Mouse (Mus musculus): ENCODE data around the gene Rgs14. TPM values are rescaled to one million over a fixed set of nuclear protein-coding genes. Genes with fewer than 3 reads are reported as not detected.

The Rgs14 gene
- 4.3 and 5.2 TPM in 2 replicates for polyA plus RNA-seq (2012; rRNA removed)

GRCm38 (mm10) chr13:55369531-55370114 lies at the start of gene Rgs14:
Gene Rgs14 (plus strand): TSS chr13:55369732.

GRCm38 (mm10) chr13:55319931-55320533 lies 49.5 kb upstream of the Rgs14 start, which contains the start of gene Prelid1:
Gene Prelid1 (plus strand): TSS chr13:55320500.

GRCm38 (mm10) chr13:55321434-55322129 lies 48.0 kb upstream of the Rgs14 start, which contains the start of gene Rab24:
Gene Rab24 (minus strand): TSS chr13:55321946.

GRCm38 (mm10) chr13:55329683-55330566 lies 39.6 kb upstream of the Rgs14 start, which contains the start of gene Mxd3:
Gene Mxd3 (minus strand): TSS chr13:55329823.

GRCm38 (mm10) chr13:55362453-55363060 lies 7.0 kb upstream of the Rgs14 start, which contains the start of gene Lman2:
Gene Lman2 (minus strand): TSS chr13:55362783.

GRCm38 (mm10) chr13:55398088-55398487 lies 28.6 kb downstream of the Rgs14 start, which contains the start of gene Slc34a1:
Gene Slc34a1 (plus strand): TSS chr13:55398187.

GRCm38 (mm10) chr13:55414743-55415380 lies 45.3 kb downstream of the Rgs14 start, which contains the start of gene Pfn3:
Gene Pfn3 (minus strand): TSS chr13:55415232.

GRCm38 (mm10) chr13:55426613-55427012 lies 57.1 kb downstream of the Rgs14 start, which contains the start of gene F12:
Gene F12 (minus strand): TSS chr13:55426793.

Other genes with a start within 250 kb of the Rgs14 start
- not detected in 2 replicates for gene Gm17617, start 236.2 kb upstream of the Rgs14 start, polyA plus RNA-seq (2012; rRNA removed)
- gene Fgfr4, start 217.1 kb upstream of the Rgs14 start, polyA plus RNA-seq (2012; rRNA removed): 4.9 and 5.9 TPM in 2 replicates
- gene Nsd1, start 159.9 kb upstream of the Rgs14 start, polyA plus RNA-seq (2012; rRNA removed): 7.6 and 8.3 TPM in 2 replicates
- gene Prelid1, start 49.2 kb upstream of the Rgs14 start, polyA plus RNA-seq (2012; rRNA removed): 147 and 149 TPM in 2 replicates
- gene Rab24, start 47.8 kb upstream of the Rgs14 start, polyA plus RNA-seq (2012; rRNA removed): 53.1 and 64.8 TPM in 2 replicates
- 14.6 and 15.5 TPM in 2 replicates for gene Mxd3, start 39.9 kb upstream of the Rgs14 start, polyA plus RNA-seq (2012; rRNA removed)
- gene Lman2, start 6.9 kb upstream of the Rgs14 start, polyA plus RNA-seq (2012; rRNA removed): 49.8 and 52.0 TPM in 2 replicates
- not detected in 2 replicates for gene Slc34a1, start 28.5 kb downstream of the Rgs14 start, polyA plus RNA-seq (2012; rRNA removed)
- not detected in 2 replicates for gene Pfn3, start 45.5 kb downstream of the Rgs14 start, polyA plus RNA-seq (2012; rRNA removed)
- 238 and 242 TPM in 2 replicates for gene F12, start 57.1 kb downstream of the Rgs14 start, polyA plus RNA-seq (2012; rRNA removed)
- 20.6 and 24.2 TPM in 2 replicates for gene Grk6, start 75.3 kb downstream of the Rgs14 start, polyA plus RNA-seq (2012; rRNA removed)
- gene Prr7, start 94.5 kb downstream of the Rgs14 start, polyA plus RNA-seq (2012; rRNA removed): 0.58 and 0.66 TPM in 2 replicates
- 5.2 and 5.5 TPM in 2 replicates for gene Dbn1, start 118.4 kb downstream of the Rgs14 start, polyA plus RNA-seq (2012; rRNA removed)
- gene Pdlim7, start 143.9 kb downstream of the Rgs14 start, polyA plus RNA-seq (2012; rRNA removed): 13.9 and 14.6 TPM in 2 replicates
- gene Dok3, start 159.6 kb downstream of the Rgs14 start, polyA plus RNA-seq (2012; rRNA removed): 18.5 and 21.4 TPM in 2 replicates
- gene Ddx41, start 166.9 kb downstream of the Rgs14 start, polyA plus RNA-seq (2012; rRNA removed): 25.8 and 26.8 TPM in 2 replicates
- 22.0 and 27.4 TPM in 2 replicates for gene Fam193b, start 201.4 kb downstream of the Rgs14 start, polyA plus RNA-seq (2012; rRNA removed)
- 68.7 and 69.9 TPM in 2 replicates for gene Tmed9, start 204.0 kb downstream of the Rgs14 start, polyA plus RNA-seq (2012; rRNA removed)
- gene B4galt7, start 230.2 kb downstream of the Rgs14 start, polyA plus RNA-seq (2012; rRNA removed): 8.1 and 8.5 TPM in 2 replicates

All from liver, embryonic 18 days (tissue).